Mouse (Mus musculus) lung, embryonic 15.5 days (tissue): ENCODE measurements around the gene Syt14. TPM values are rescaled to one million over a fixed set of nuclear protein-coding genes. Genes with fewer than 3 reads are reported as not detected.

Source experiments
- ATAC-seq: fragments of 200-750 bp; cut with Nextera tagmentation; 2 replicates; pipeline ENCODE4 v1.8.0; 2017; ENCODE audit warnings: moderate number of reproducible peaks, borderline replicate concordance; ENCODE audit not compliant: low FRiP score, low TSS enrichment; ENCODE audit errors: extremely low read depth
- H3K27ac ChIP-seq: fragments of 300-500 bp; sonication (generic); 2 replicates; pipeline ENCODE4 v1.5.1; 2015; ENCODE audit warnings: moderate library complexity, mild to moderate bottlenecking, inconsistent platforms
- H3K27me3 ChIP-seq: fragments of 300-500 bp; sonication (generic); 2 replicates; pipeline ENCODE4 v1.6.1; 2015; ENCODE audit warnings: inconsistent platforms
- H3K36me3 ChIP-seq: fragments of 300-500 bp; sonication (generic); 2 replicates; pipeline ENCODE4 v1.6.1; 2015; ENCODE audit warnings: inconsistent platforms
- H3K4me1 ChIP-seq: fragments of 300-500 bp; sonication (generic); 2 replicates; pipeline ENCODE4 v1.6.1; 2015; ENCODE audit warnings: inconsistent platforms
- H3K4me2 ChIP-seq: fragments of 300-500 bp; sonication (generic); 2 replicates; pipeline ENCODE4 v1.6.1; 2015; ENCODE audit warnings: inconsistent platforms, mild to moderate bottlenecking, moderate library complexity
- H3K4me3 ChIP-seq: fragments of 300-500 bp; sonication (generic); 2 replicates; pipeline ENCODE4 v1.5.1; 2015; ENCODE audit warnings: mild to moderate bottlenecking, inconsistent platforms
- H3K9ac ChIP-seq: fragments of 300-500 bp; sonication (generic); 2 replicates; pipeline ENCODE4 v1.6.1; 2015; ENCODE audit warnings: inconsistent platforms
- H3K9me3 ChIP-seq: fragments of 300-500 bp; sonication (generic); 2 replicates; pipeline ENCODE4 v1.6.1; 2016; ENCODE audit warnings: inconsistent platforms
- WGBS: fragments of 180-500 bp; shearing (Covaris S2); methylation state at CpG from one replicate; pipeline ENCODE4 v1.1.7; 2015; 5-methylcytosine and 5-hydroxymethylcytosine counted together
- polyA plus RNA-seq: library from polyadenylated mRNA; unstranded; fragments of >200 nt; fragmentation: Nextera tagmentation; extraction: Ambion mirVana; gene quantifications from 2 replicates; pipeline ENCODE4 v1.2.1, GENCODE M21; 2015

Gene Syt14
- polyA plus RNA-seq, 1 experiment from 2014 or later, result 0.93 TPM

GRCm38 (mm10) chr1:192984333-192984732 is 51.2 kb downstream of the Syt14 start:
- WGBS, result 75% methylated on average over 4 of the region's 4 CpGs
- no peaks in the 10 kb centered on the region for H3K9me3 ChIP-seq

DNA sequence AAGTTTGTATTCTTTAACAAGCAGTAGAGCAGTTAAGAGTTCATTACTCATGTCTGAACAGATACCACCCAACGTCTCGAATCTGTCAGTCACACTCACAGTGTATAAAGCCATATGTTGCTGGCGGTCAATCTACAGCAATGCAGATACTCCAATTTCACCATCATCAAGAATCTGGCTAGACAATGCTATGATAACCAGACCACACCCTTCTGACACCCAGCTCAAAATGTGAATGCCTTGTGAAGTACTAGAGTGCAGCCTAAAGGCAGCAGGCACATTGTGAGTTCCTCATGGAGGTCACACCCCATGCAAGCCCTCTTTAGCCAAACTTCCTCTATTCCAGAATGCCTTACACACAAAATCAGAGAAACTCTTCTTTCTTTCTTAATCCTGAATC is 53.9 kb downstream of the Syt14 start:
- 72% methylated on average over 3 of the region's 3 CpGs for WGBS
- no peak for ATAC-seq
- H3K27ac ChIP-seq, result no peak overlapping the region
- no peak overlapping the region for H3K4me3 ChIP-seq
- no peaks in the 10 kb centered on the region for H3K27me3 ChIP-seq
- no peaks in the 10 kb centered on the region for H3K9me3 ChIP-seq
- no peak overlapping the region for H3K9ac ChIP-seq
- H3K4me1 ChIP-seq, result no peaks in the 10 kb centered on the region
- H3K36me3 ChIP-seq, result no peaks in the 10 kb centered on the region
- no peak overlapping the region for H3K4me2 ChIP-seq

More at GRCm38 (mm10) chr1:192984333-192984732, 51.2 kb downstream of the Syt14 start:
- Histone ChIP-seq H3K9ac (no peak overlapping the region), H3K4me3 (no peak overlapping the region), H3K27ac (no peak overlapping the region), H3K4me2 (no peak overlapping the region), H3K4me1 (no peaks in the 10 kb centered on the region), H3K36me3 (no peaks in the 10 kb centered on the region), H3K27me3 (no peaks in the 10 kb centered on the region)
- ATAC-seq, result no peak

- no peak for ATAC-seq
Measured at GRCm38 (mm10) chr1:192981120-192981519, 54.5 kb downstream of the Syt14 start.

GRCm38 (mm10) chr1:192962323-192962722 is 73.3 kb downstream of the Syt14 start:
- Histone ChIP-seq H3K9ac (no peak overlapping the region), H3K9me3 (no peaks in the 10 kb centered on the region), H3K4me1 (no peaks in the 10 kb centered on the region), H3K4me2 (no peak overlapping the region), H3K27me3 (no peaks in the 10 kb centered on the region), H3K36me3 (no peaks in the 10 kb centered on the region), H3K4me3 (no peak overlapping the region), H3K27ac (no peak overlapping the region)
- 87% methylated on average over 5 of the region's 5 CpGs for WGBS
- no peak for ATAC-seq

More at GRCm38 (mm10) chr1:192981120-192981519, 54.5 kb downstream of the Syt14 start:
- Histone ChIP-seq H3K9ac (no peak overlapping the region), H3K9me3 (no peaks in the 10 kb centered on the region), H3K4me2 (no peak overlapping the region), H3K4me3 (no peak overlapping the region), H3K27ac (no peak overlapping the region), H3K36me3 (no peaks in the 10 kb centered on the region), H3K27me3 (no peaks in the 10 kb centered on the region), H3K4me1 (no peaks in the 10 kb centered on the region)
- 66% methylated on average over 1 of the region's 1 CpGs for WGBS

DNA sequence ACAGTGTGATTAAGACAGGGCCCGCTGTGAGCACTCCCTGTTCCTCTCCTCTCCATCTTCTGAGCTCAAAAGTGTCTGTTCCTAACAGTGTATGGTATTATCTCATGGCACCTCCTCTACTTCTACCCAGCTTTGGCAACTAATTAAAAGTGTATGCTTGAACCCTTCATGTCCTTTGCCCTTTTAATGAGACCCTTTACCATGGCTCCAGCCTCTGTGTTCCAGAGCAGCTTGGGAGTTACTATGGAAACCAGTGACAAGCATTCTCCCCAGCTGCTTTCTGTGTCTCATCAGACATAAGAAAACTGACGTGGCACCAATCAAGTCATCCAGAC is 87.8 kb downstream of the Syt14 start:
- no peaks in the 10 kb centered on the region for H3K4me1 ChIP-seq
- H3K36me3 ChIP-seq, result no peaks in the 10 kb centered on the region
- H3K4me3 ChIP-seq, result no peak overlapping the region
- H3K27me3 ChIP-seq, result no peaks in the 10 kb centered on the region
- no peaks in the 10 kb centered on the region for H3K9me3 ChIP-seq
- H3K4me2 ChIP-seq, result no peak overlapping the region
- ATAC-seq, result no peak
- H3K27ac ChIP-seq, result no peak overlapping the region
- 58% methylated on average over 2 of the region's 2 CpGs for WGBS
- no peak overlapping the region for H3K9ac ChIP-seq

DNA sequence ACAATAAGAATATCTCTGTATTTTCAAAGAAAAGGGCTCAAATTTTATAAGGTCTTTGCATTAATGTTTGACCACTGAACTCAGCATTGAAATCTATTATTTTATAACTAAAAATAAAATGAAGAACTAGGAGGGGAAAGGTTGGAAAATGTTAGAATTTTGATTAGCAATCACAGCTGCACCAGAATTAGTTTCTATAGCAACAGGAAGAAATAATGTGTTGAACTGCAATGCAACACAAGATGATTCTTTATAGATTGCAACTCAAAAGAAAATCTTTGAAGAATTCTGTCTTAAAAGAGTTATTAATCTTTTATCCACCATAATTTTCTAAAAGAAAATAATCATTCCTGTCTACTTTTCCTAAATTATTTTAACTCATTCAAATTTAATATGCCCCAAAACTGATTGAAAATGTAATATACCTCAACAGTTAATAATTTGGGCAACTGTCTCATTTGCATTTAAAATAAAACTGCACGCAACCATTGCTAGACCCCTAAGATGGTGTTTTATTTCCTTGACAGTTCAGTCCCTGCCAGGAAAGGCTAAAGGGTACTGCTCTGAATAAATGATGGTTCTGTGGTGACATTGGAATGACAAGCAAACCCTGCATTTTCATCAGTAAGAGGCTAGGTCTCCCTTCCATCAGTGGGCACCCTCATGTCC is 88.3 kb downstream of the Syt14 start:
- H3K4me2 ChIP-seq, result no peak overlapping the region
- no peaks in the 10 kb centered on the region for H3K4me1 ChIP-seq
- no peaks in the 10 kb centered on the region for H3K36me3 ChIP-seq
- no peak for ATAC-seq
- no peak overlapping the region for H3K4me3 ChIP-seq
- no peak overlapping the region for H3K9ac ChIP-seq
- H3K9me3 ChIP-seq, result no peaks in the 10 kb centered on the region
- 70% methylated on average over 1 of the region's 1 CpGs for WGBS
- H3K27me3 ChIP-seq, result no peaks in the 10 kb centered on the region
- no peak overlapping the region for H3K27ac ChIP-seq

DNA sequence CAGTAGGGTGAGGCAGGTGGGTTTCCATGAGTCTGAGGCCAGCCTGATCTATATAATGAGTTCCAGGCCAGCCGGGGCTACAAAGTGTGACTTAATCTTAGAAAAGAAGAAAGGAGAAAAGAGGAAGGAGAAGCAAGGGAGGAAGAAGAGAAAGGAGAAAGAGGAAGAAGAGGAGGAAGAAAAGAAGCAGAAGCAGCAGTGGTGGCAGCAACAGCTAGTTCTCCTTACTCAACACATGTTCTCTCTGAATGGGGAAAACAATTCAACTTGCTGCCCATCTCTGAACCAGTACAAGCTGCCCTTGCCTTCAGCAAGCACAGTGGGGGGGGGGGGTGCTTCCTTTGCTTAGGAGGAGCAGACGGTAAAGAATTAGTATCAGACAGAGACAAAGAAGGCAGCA is 96.5 kb downstream of the Syt14 start:
- ATAC-seq, result no peak
- Histone ChIP-seq H3K4me2 (no peak overlapping the region), H3K36me3 (no peaks in the 10 kb centered on the region), H3K9ac (no peak overlapping the region), H3K4me3 (no peak overlapping the region), H3K27me3 (no peaks in the 10 kb centered on the region), H3K4me1 (no peaks in the 10 kb centered on the region), H3K27ac (no peak overlapping the region), H3K9me3 (no peaks in the 10 kb centered on the region)
- 64% methylated on average over 2 of the region's 2 CpGs for WGBS

DNA sequence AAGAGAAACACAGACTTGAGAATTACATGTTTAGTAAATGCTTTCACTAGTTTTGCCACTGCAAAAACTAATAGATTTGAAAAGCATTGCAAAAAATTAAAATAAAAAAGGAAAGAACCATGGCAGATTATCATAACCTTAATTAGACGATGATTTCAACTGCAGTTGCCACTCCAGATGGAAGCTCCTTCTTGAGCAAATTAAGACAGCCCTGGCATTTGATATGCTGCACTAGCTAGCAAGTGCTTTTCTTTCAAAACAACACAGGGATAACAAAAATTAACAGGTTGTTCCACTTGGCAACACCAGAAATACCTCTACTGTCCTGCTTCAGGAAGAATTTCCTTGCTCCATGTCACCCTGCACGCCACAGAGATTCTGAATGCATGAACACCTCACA is 97.6 kb downstream of the Syt14 start:
- H3K36me3 ChIP-seq, result no peaks in the 10 kb centered on the region
- H3K27ac ChIP-seq, result no peak overlapping the region
- H3K4me2 ChIP-seq, result no peak overlapping the region
- no peak overlapping the region for H3K9ac ChIP-seq
- 77% methylated on average over 2 of the region's 2 CpGs for WGBS
- H3K4me1 ChIP-seq, result no peaks in the 10 kb centered on the region
- no peak overlapping the region for H3K4me3 ChIP-seq
- H3K9me3 ChIP-seq, result no peaks in the 10 kb centered on the region
- no peaks in the 10 kb centered on the region for H3K27me3 ChIP-seq
- ATAC-seq, result no peak

DNA sequence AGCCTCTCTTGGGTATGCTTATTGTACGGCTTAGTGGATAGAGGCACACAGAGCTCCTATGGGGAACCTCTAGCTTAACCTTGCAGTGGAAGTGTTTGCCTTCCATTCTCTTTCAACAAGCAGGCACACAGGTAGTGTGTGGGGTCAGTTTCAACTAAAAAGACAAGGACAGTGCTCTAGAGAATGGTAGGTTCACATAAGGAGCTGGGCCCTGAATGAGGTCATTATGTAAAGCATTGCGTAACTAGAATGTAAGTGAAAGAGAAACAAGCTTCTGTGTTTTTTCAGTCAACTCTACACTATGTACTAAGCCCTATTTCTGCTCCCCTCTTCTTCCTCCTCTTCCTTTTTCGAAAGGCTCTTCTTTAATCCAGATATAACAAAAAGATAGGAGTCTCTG is 103.8 kb downstream of the Syt14 start:
- H3K27me3 ChIP-seq, result no peaks in the 10 kb centered on the region
- no peak overlapping the region for H3K9ac ChIP-seq
- H3K27ac ChIP-seq, result no peak overlapping the region
- no peak overlapping the region for H3K4me2 ChIP-seq
- no peak overlapping the region for H3K4me3 ChIP-seq
- H3K4me1 ChIP-seq, result no peaks in the 10 kb centered on the region
- ATAC-seq, result no peak
- no peaks in the 10 kb centered on the region for H3K9me3 ChIP-seq
- 65% methylated on average over 3 of the region's 3 CpGs for WGBS
- H3K36me3 ChIP-seq, result no peaks in the 10 kb centered on the region

DNA sequence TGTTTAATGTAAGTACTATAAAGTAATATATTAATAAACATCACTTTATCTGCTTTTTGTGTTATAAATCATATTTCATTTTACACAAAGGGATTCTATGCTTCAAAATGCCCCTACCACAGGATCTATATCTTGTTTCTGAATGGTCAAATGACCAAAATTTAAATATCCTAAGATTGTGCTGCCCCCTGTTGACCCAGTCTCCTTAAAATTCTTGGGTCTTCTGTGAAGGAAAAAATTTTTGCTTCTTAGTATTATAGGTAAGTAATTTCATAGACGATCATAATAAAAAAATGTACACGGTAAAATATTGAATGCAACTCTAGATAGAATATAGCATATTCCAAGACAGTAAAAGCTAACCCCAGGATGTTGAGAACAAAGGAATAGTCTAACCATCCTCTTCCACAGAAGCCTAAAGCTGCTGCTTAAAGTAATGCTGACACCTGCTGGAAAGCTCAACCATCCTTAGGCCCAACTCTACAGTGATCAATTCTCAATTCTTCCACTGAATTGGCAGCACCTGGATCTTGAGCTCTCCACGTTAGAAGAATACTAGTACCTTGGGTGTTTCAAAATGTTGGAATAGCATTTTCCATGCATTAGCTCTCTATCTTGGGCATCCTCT is 123.4 kb downstream of the Syt14 start:
- H3K4me2 ChIP-seq, result no peak overlapping the region
- H3K27me3 ChIP-seq, result no peaks in the 10 kb centered on the region
- H3K9me3 ChIP-seq, result no peaks in the 10 kb centered on the region
- no peak overlapping the region for H3K9ac ChIP-seq
- no peaks in the 10 kb centered on the region for H3K4me1 ChIP-seq
- WGBS, result 53% methylated on average over 3 of the region's 3 CpGs
- H3K36me3 ChIP-seq, result no peaks in the 10 kb centered on the region
- H3K4me3 ChIP-seq, result no peak overlapping the region
- no peak overlapping the region for H3K27ac ChIP-seq
- ATAC-seq, result no peak

DNA sequence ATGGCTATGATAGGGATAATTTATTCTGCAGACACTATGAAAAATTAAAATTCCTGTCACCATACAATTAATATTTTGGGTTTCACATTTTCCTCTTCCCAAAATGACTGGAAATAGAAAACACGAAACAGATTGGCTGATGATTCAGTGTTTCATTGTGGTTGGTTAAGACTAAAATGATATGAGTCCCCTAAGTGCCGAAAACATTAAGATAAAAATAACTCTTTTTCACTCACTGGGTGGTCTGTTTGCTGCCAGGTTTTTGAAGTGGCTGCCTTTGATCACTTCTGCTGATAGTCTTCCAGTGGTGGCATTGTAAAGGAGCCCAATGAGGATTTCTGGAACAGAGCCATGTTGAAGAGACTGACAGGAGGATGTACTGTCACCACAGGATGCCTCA is 134.1 kb downstream of the Syt14 start:
- Histone ChIP-seq H3K4me2 (no peak overlapping the region), H3K4me1 (peaks cover 3% of the 10 kb centered on the region), H3K9ac (no peak overlapping the region), H3K9me3 (no peaks in the 10 kb centered on the region), H3K27ac (no peak overlapping the region), H3K36me3 (no peaks in the 10 kb centered on the region), H3K27me3 (no peaks in the 10 kb centered on the region), H3K4me3 (no peak overlapping the region)
- no peak for ATAC-seq
- 40% methylated on average over 2 of the region's 2 CpGs for WGBS

DNA sequence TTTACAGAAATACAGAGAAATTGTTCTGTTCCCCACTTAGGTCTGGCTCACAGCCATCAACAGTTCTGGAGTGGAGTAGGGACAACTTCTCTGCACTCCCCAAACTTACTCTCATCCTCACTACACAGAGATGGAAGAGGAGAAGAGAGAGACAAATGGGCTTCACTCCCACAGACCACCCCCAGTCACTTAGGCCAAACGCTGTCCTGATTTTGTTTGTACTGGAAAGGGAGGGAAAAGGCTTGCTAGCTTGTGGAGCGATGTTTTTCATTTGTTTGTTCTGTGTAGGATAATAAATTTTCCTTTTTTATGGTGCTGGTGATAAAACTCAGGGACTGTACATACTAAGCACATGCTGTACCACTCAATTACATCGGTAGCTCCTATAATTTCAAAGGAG is 134.7 kb downstream of the Syt14 start:
- Histone ChIP-seq H3K27me3 (no peaks in the 10 kb centered on the region), H3K9ac (no peak overlapping the region), H3K36me3 (no peaks in the 10 kb centered on the region), H3K4me3 (no peak overlapping the region), H3K27ac (no peak overlapping the region), H3K4me1 (peaks cover 3% of the 10 kb centered on the region), H3K4me2 (no peak overlapping the region), H3K9me3 (no peaks in the 10 kb centered on the region)
- WGBS, result 36% methylated on average over 3 of the region's 3 CpGs
- peak; percentile 59; the same call in 1 of the 2 replicates for ATAC-seq
